ENCODE assay signal across 8 mouse cellular contexts in genomic region chr14:54912109-54912850, GRCm38 (mm10). TPM values are rescaled to one million over a fixed set of nuclear protein-coding genes. Genes with fewer than 3 reads are reported as not detected.
A peak's percentile ranks its signal among the peaks of the same experiment; 100 is the strongest.
DNase-seq lines count a peak whose midpoint lies in the region; ATAC-seq and TF ChIP-seq lines count a peak whose summit lies in the region.

No protein-coding gene starts in this region.

- H3K9ac ChIP-seq in heart, adult 2 months (ENCODE audit: low read depth, low read length) = peak overlapping the region; percentile 91
- H3K9ac ChIP-seq in hindbrain, embryonic 11.5 days (ENCODE audit: low read depth, low read length) = peak overlapping the region; percentile 97
- H3K9ac ChIP-seq in midbrain, embryonic 13.5 days (replicated peaks) = peak overlapping the region; percentile 97

- H3K27me3 ChIP-seq in heart, adult 2 months (ENCODE audit: control insufficient read depth, insufficient read depth, low read length) = peaks cover 3% of the 10 kb centered on the region; the same call in 1 of the 2 replicates
- H3K27me3 ChIP-seq in hindbrain, embryonic 11.5 days (ENCODE audit: control insufficient read depth, insufficient read depth, low read length) = no peaks in the 10 kb centered on the region
- no peaks in the 10 kb centered on the region for H3K27me3 ChIP-seq in midbrain, embryonic 13.5 days

- H3K79me2 ChIP-seq in heart, adult 2 months (replicated peaks; ENCODE audit: control insufficient read depth, insufficient read depth, low read length) = no peaks in the 10 kb centered on the region

- H3K9me3 ChIP-seq in hindbrain, embryonic 11.5 days (ENCODE audit: control insufficient read depth, low read length) = no peaks in the 10 kb centered on the region
- H3K9me3 ChIP-seq in midbrain, embryonic 13.5 days = no peaks in the 10 kb centered on the region

- ATAC-seq in hindbrain, embryonic 11.5 days (ENCODE audit: low FRiP score) = peak; percentile 78
- peak; percentile 75 for ATAC-seq in midbrain, embryonic 13.5 days

- intact Hi-C loops in heart, adult 2 months (cut with DNase I) = no loop called here
- intact Hi-C loops in heart, postnatal 25 days (cut with DNase I) = no loop called here

- no peak for DNase-seq in heart, adult 2 months
- DNase-seq in heart, postnatal 25 days (ENCODE audit: low spot score) = no peak
- DNase-seq in thymus, postnatal 14 days = peak; percentile 23
- no peak for DNase-seq in thymus, postnatal 36 days
- DNase-seq in hindbrain, embryonic 11.5 days (ENCODE audit: low spot score) = peak; percentile 45
- no peak for DNase-seq in layer of hippocampus, adult 9-10 months (ENCODE audit: low spot score)
- DNase-seq in frontal cortex, postnatal 25 days (ENCODE audit: low spot score in 2 of 2) = no peak

- no peak for TF ChIP-seq CTCF in heart, adult 2 months (IDR thresholded peaks at IDR 0.05)

- H3K36me3 ChIP-seq in heart, adult 2 months (ENCODE audit: control insufficient read depth, insufficient read depth, low read length) = no peaks in the 10 kb centered on the region
- peaks cover 2% of the 10 kb centered on the region; the same call in 1 of the 2 replicates for H3K36me3 ChIP-seq in hindbrain, embryonic 11.5 days (ENCODE audit: control insufficient read depth, insufficient read depth, low read length)
- H3K36me3 ChIP-seq in midbrain, embryonic 13.5 days = peaks cover 52% of the 10 kb centered on the region

- peak overlapping the region; percentile 93 for H3K4me3 ChIP-seq in heart, adult 2 months
- peak overlapping the region; percentile 81 for H3K4me3 ChIP-seq in hindbrain, embryonic 11.5 days (ENCODE audit: low read depth, low read length)
- peak overlapping the region; percentile 79 for H3K4me3 ChIP-seq in midbrain, embryonic 13.5 days (replicated peaks)

- TF ChIP-seq POLR2A in heart, adult 2 months (IDR thresholded peaks at IDR 0.05; ENCODE audit: insufficient read depth, low read depth, low read length) = no peak

- H3K27ac ChIP-seq in heart, adult 2 months = peak overlapping the region; percentile 36
- H3K27ac ChIP-seq in hindbrain, embryonic 11.5 days (ENCODE audit: low read depth, low read length) = peak overlapping the region; percentile 74
- H3K27ac ChIP-seq in midbrain, embryonic 13.5 days = peak overlapping the region; percentile 90

- peaks cover 5% of the 10 kb centered on the region for H3K4me1 ChIP-seq in heart, adult 2 months (ENCODE audit: control insufficient read depth, insufficient read depth, low read length)
- H3K4me1 ChIP-seq in hindbrain, embryonic 11.5 days (replicated peaks; ENCODE audit: control insufficient read depth, insufficient read depth, low read length) = no peaks in the 10 kb centered on the region
- H3K4me1 ChIP-seq in midbrain, embryonic 13.5 days (replicated peaks) = peaks cover 49% of the 10 kb centered on the region

- 7% methylated on average over 58 of the region's 69 CpGs for WGBS in heart, adult 2 months
- 3% methylated on average over 39 of the region's 69 CpGs for WGBS in hindbrain, embryonic 11.5 days
- 3% methylated on average over 44 of the region's 69 CpGs for WGBS in midbrain, embryonic 13.5 days

- peak overlapping the region; percentile 99 for H3K4me2 ChIP-seq in hindbrain, embryonic 11.5 days (replicated peaks; ENCODE audit: low read depth, low read length)
- peak overlapping the region; percentile 92 for H3K4me2 ChIP-seq in midbrain, embryonic 13.5 days (replicated peaks)

- TF ChIP-seq EP300 in heart, adult 2 months (IDR thresholded peaks at IDR 0.05; ENCODE audit: insufficient read depth, low read depth, low read length) = no peak

RNA-seq across cellular contexts. Expression of gene Slc22a17, which starts 0.7 kb away (rescaled TPM):
- total RNA-seq in heart, adult 2 months (2021) = 1 to 10 TPM; 1.7 to 2.3 TPM
- 13.0 and 13.8 TPM in 2 replicates for polyA plus RNA-seq in heart, adult 2 months (2012; rRNA removed)
- total RNA-seq in heart, postnatal 25 days (2021) = 1 to 10 TPM; 2.7 to 3.1 TPM
- 40.2 and 41.0 TPM in 2 replicates for polyA plus RNA-seq in hindbrain, embryonic 11.5 days (2014; fragmentation: Nextera tagmentation; extraction: Ambion mirVana)
- polyA plus RNA-seq in midbrain, embryonic 13.5 days (2015; fragmentation: Nextera tagmentation; extraction: Ambion mirVana) = 119 and 158 TPM in 2 replicates

RNA-seq across cellular contexts. Expression of gene Efs, which starts 13.6 kb away (rescaled TPM):
- total RNA-seq in heart, adult 2 months (2021) = 1 to 10 TPM; 1.9 to 3.0 TPM
- polyA plus RNA-seq in heart, adult 2 months (2012; rRNA removed) = 5.1 and 5.4 TPM in 2 replicates
- 1 to 10 TPM; 2.8 to 3.0 TPM for total RNA-seq in heart, postnatal 25 days (2021)
- 20.7 and 22.2 TPM in 2 replicates for polyA plus RNA-seq in hindbrain, embryonic 11.5 days (2014; fragmentation: Nextera tagmentation; extraction: Ambion mirVana)
- polyA plus RNA-seq in midbrain, embryonic 13.5 days (2015; fragmentation: Nextera tagmentation; extraction: Ambion mirVana) = 18.0 and 21.6 TPM in 2 replicates

RNA-seq across cellular contexts. Expression of gene Pabpn1, which starts 20.0 kb away (rescaled TPM):
- 10 to 100 TPM; 51.4 to 52.2 TPM for total RNA-seq in heart, adult 2 months (2021)
- 66.2 and 91.7 TPM in 2 replicates for polyA plus RNA-seq in heart, adult 2 months (2012; rRNA removed)
- total RNA-seq in heart, postnatal 25 days (2021) = 10 to 100 TPM; 50.7 to 55.6 TPM
- polyA plus RNA-seq in hindbrain, embryonic 11.5 days (2014; fragmentation: Nextera tagmentation; extraction: Ambion mirVana) = 168 and 173 TPM in 2 replicates
- 178 and 203 TPM in 2 replicates for polyA plus RNA-seq in midbrain, embryonic 13.5 days (2015; fragmentation: Nextera tagmentation; extraction: Ambion mirVana)

RNA-seq across cellular contexts. Expression of gene Il25, which starts 20.2 kb away (rescaled TPM):
- not detected for total RNA-seq in heart, adult 2 months (2021)
- not detected in 2 replicates for polyA plus RNA-seq in heart, adult 2 months (2012; rRNA removed)
- total RNA-seq in heart, postnatal 25 days (2021) = not detected
- polyA plus RNA-seq in hindbrain, embryonic 11.5 days (2014; fragmentation: Nextera tagmentation; extraction: Ambion mirVana) = 0.47 TPM in 1 of 2 replicates, not detected in the other
- polyA plus RNA-seq in midbrain, embryonic 13.5 days (2015; fragmentation: Nextera tagmentation; extraction: Ambion mirVana) = 0.15 and 0.19 TPM in 2 replicates

RNA-seq across cellular contexts. Expression of gene Cmtm5, which starts 23.8 kb away (rescaled TPM):
- total RNA-seq in heart, adult 2 months (2021) = under 1 TPM in 1 of 2 experiments, not detected in 1; 0.30 TPM
- polyA plus RNA-seq in heart, adult 2 months (2012; rRNA removed) = 1.8 and 2.9 TPM in 2 replicates
- total RNA-seq in heart, postnatal 25 days (2021) = under 1 TPM; 0.29 to 0.36 TPM
- polyA plus RNA-seq in hindbrain, embryonic 11.5 days (2014; fragmentation: Nextera tagmentation; extraction: Ambion mirVana) = 1.8 and 4.1 TPM in 2 replicates
- 1.9 and 2.0 TPM in 2 replicates for polyA plus RNA-seq in midbrain, embryonic 13.5 days (2015; fragmentation: Nextera tagmentation; extraction: Ambion mirVana)

Comparison
In these comparisons a context has a peak if more than half of its experiments do, and no peak if none do; other contexts are left out.
1. DNase-seq: peak in thymus, postnatal 14 days (single experiment) and hindbrain, embryonic 11.5 days (single experiment); none in heart, adult 2 months (0 of 2), heart, postnatal 25 days (single experiment), thymus, postnatal 36 days (0 of 2), layer of hippocampus, adult 9-10 months (single experiment) and frontal cortex, postnatal 25 days (0 of 2).
2. H3K27ac ChIP-seq: peak in every context shown above with its lines; median percentile 90 in midbrain, embryonic 13.5 days; 74 in hindbrain, embryonic 11.5 days; 36 in heart, adult 2 months.
3. Peak in every context shown above with its lines, with median percentiles within 50 percentile points of each other: H3K4me3 ChIP-seq and H3K9ac ChIP-seq.